Mouse (Mus musculus): ENCODE measurements around the gene Trp53rka. TPM values are rescaled to one million over a fixed set of nuclear protein-coding genes. Genes with fewer than 3 reads are reported as not detected.

Trp53rka gene
- polyA plus RNA-seq, 1 experiment from 2014 or later: 27.5 TPM

DNA sequence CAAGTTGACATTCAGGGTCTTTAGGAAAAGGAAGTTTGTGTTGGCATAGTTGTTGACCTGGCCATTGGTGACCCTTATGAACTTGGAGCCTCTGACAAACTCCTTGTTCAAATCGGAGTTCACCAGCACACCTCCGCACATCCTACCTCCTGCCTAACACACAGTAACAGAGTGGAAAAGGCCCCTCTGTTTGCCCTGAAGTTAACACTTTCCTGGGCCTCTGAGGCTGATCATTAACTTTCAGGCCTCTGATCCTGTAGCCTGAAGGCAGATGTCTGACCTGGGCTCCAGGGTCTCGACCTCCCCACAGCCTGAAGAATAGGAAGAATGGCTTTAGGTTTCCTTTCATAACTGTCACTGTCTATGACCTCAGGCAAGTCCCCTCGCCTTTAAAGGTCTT lies 51.5 kb downstream of the Trp53rka start:
- no peak for DNase-seq (ENCODE audit: low spot score)
- no peak overlapping the region for H3K4me2 ChIP-seq (ENCODE audit: low read length)
- H3K4me3 ChIP-seq (replicated peaks; ENCODE audit: low read depth, low read length): no peak overlapping the region
- ATAC-seq (replicated peaks; ENCODE audit: low FRiP score, low read depth): no peak
- no peak overlapping the region for H3K27ac ChIP-seq
- WGBS: 44% methylated on average over 4 of the region's 4 CpGs
- no peaks in the 10 kb centered on the region for H3K4me1 ChIP-seq (replicated peaks; ENCODE audit: insufficient read depth, low read length)
- no peaks in the 10 kb centered on the region for H3K9me3 ChIP-seq (replicated peaks; ENCODE audit: low read length)
- no peak overlapping the region for H3K9ac ChIP-seq (ENCODE audit: low read depth, low read length)
- H3K36me3 ChIP-seq (ENCODE audit: insufficient read depth, low read length): no peaks in the 10 kb centered on the region
- H3K27me3 ChIP-seq (ENCODE audit: insufficient read depth, low read length): no peaks in the 10 kb centered on the region
- no peak for TF ChIP-seq CTCF (IDR thresholded peaks at IDR 0.05; ENCODE audit: low read depth)

Other genes with a start within 250 kb of the Trp53rka start
- 51.6 and 55.7 TPM in 2 replicates for gene Slc35c2, start 205.5 kb downstream of the Trp53rka start, polyA plus RNA-seq (2015; fragmentation: Nextera tagmentation; extraction: Ambion mirVana)
- gene Elmo2, start 166.8 kb downstream of the Trp53rka start, polyA plus RNA-seq (2015; fragmentation: Nextera tagmentation; extraction: Ambion mirVana): 51.5 and 59.3 TPM in 2 replicates
- 0.58 and 0.60 TPM in 2 replicates for gene Zfp663, start 124.6 kb downstream of the Trp53rka start, polyA plus RNA-seq (2015; fragmentation: Nextera tagmentation; extraction: Ambion mirVana)
- 3.6 and 4.7 TPM in 2 replicates for gene Zfp334, start 105.1 kb downstream of the Trp53rka start, polyA plus RNA-seq (2015; fragmentation: Nextera tagmentation; extraction: Ambion mirVana)
- gene Ocstamp, start 92.9 kb downstream of the Trp53rka start, polyA plus RNA-seq (2015; fragmentation: Nextera tagmentation; extraction: Ambion mirVana): 0.11 and 0.14 TPM in 2 replicates
- 8.3 and 9.7 TPM in 2 replicates for gene Slc13a3, start 20.1 kb downstream of the Trp53rka start, polyA plus RNA-seq (2015; fragmentation: Nextera tagmentation; extraction: Ambion mirVana)
- 3.2 and 4.3 TPM in 2 replicates for gene Slc2a10, start 10.5 kb upstream of the Trp53rka start, polyA plus RNA-seq (2015; fragmentation: Nextera tagmentation; extraction: Ambion mirVana)
- gene Eya2, start 101.7 kb upstream of the Trp53rka start, polyA plus RNA-seq (2015; fragmentation: Nextera tagmentation; extraction: Ambion mirVana): 6.3 and 8.0 TPM in 2 replicates